Mouse (Mus musculus) ES-E14 (cell line): ENCODE data around the gene Hmgcl. TPM values are rescaled to one million over a fixed set of nuclear protein-coding genes. Genes with fewer than 3 reads are reported as not detected.
A peak's percentile ranks its signal among the peaks of the same experiment; 100 is the strongest.

ENCODE experiments used
- DNase-seq: peaks from one replicate; pipeline ENCODE4 v3.0.0-alpha.2; 2013; ENCODE audit warnings: low read depth, low spot score
- H3K27ac ChIP-seq: 2 replicates; pipeline ENCODE4 v1.5.1; 2012; ENCODE audit warnings: low read depth, mild to moderate bottlenecking, low read length, moderate library complexity, mixed read lengths; ENCODE audit not compliant: poor library complexity, insufficient read depth, severe bottlenecking
- H3K36me3 ChIP-seq: 2 replicates; pipeline ENCODE4 v1.6.1; 2012; ENCODE audit warnings: mild to moderate bottlenecking, low read length, moderate library complexity, mixed read lengths; ENCODE audit not compliant: control insufficient read depth, poor library complexity, insufficient read depth, severe bottlenecking
- H3K4me1 ChIP-seq, 2 experiments: fragments of 150-350 bp in 1 of 2; sonication (generic) in 1 of 2; 2 replicates each; pipeline ENCODE4 v1.6.1; 2012; ENCODE audit warnings: low read length in 2 of 2, mild to moderate bottlenecking in 1 of 2, mixed read lengths in 1 of 2; ENCODE audit not compliant: control insufficient read depth in 2 of 2, insufficient read depth in 2 of 2, poor library complexity in 1 of 2
- H3K4me3 ChIP-seq, 2 experiments: fragments of 150-350 bp in 1 of 2; sonication (generic) in 1 of 2; 2 replicates each; pipeline ENCODE4 v1.5.1; 2012; ENCODE audit warnings: low read length in 2 of 2, low read depth in 1 of 2, mild to moderate bottlenecking in 1 of 2, mixed read lengths in 1 of 2; ENCODE audit not compliant: insufficient read depth in 1 of 2, poor library complexity in 1 of 2, severe bottlenecking in 1 of 2
- H3K9ac ChIP-seq: 2 replicates; pipeline ENCODE4 v1.6.1; 2012; ENCODE audit warnings: low read depth, mild to moderate bottlenecking, low read length, mixed read lengths; ENCODE audit not compliant: poor library complexity, insufficient read depth, severe bottlenecking
- H3K9me3 ChIP-seq: fragments of 150-350 bp; sonication (generic); 2 replicates; pipeline ENCODE4 v1.6.1; 2012; ENCODE audit warnings: low read depth, mild to moderate bottlenecking, low read length; ENCODE audit not compliant: control insufficient read depth, insufficient read depth
- CHD2 ChIP-seq: IDR thresholded peaks from 2 replicates; pipeline ENCODE4 v1.6.1; 2014; ENCODE audit warnings: mild to moderate bottlenecking, low read depth, low read length, inconsistent platforms
- HCFC1 ChIP-seq: IDR thresholded peaks from 2 replicates; pipeline ENCODE4 v1.6.1; 2012; ENCODE audit warnings: low read length, inconsistent platforms, borderline replicate concordance; ENCODE audit not compliant: insufficient read depth
- MAFK ChIP-seq: IDR thresholded peaks from 2 replicates; pipeline ENCODE4 v1.6.1; 2014; ENCODE audit warnings: mild to moderate bottlenecking, low read depth, low read length, inconsistent platforms; ENCODE audit not compliant: insufficient read depth
- ZC3H11A ChIP-seq: IDR thresholded peaks from 2 replicates; pipeline ENCODE4 v1.6.1; 2012; ENCODE audit warnings: low read depth, mild to moderate bottlenecking, inconsistent platforms, low read length, borderline replicate concordance
- ZNF384 ChIP-seq: IDR thresholded peaks from 2 replicates; pipeline ENCODE4 v1.6.1; 2012; ENCODE audit warnings: low read depth, low read length, inconsistent platforms
- in situ Hi-C, 2 experiments: fragments of 600-800 bp; cut with MboI; formaldehyde crosslinking; loops; one replicate each; pipeline ENCODE4 v1.15.1; 2025; ENCODE audit warnings: low sequenced_read_pairs in 2 of 2, inconsistent platforms in 1 of 2; ENCODE audit not compliant: unreplicated experiment in 2 of 2
- total RNA-seq: library from RNA; depleted of rRNA; stranded (reverse); fragments of 300-350 nt; gene quantifications from 2 replicates; pipeline ENCODE4 v1.2.3, GENCODE M21; 2012

The Hmgcl gene
- total RNA-seq, 1 experiment: 15.6 TPM

GRCm38 (mm10) chr4:135964426-135964825 lies 18.2 kb downstream of the Hmgcl start:
- in situ Hi-C loops: no loop called here
- no peak for DNase-seq
- Histone ChIP-seq H3K4me3 (peak overlapping the region; percentile 84 to 100), H3K9me3 (no peaks in the 10 kb centered on the region), H3K27ac (no peak overlapping the region), H3K36me3 (peaks cover 31% of the 10 kb centered on the region), H3K4me1 (peaks cover 0 to 3% of the 10 kb centered on the region in 2 experiments; a peak in 1 of 4 replicates), H3K9ac (peak overlapping the region; percentile 73)
- TF ChIP-seq CHD2 (no peak), ZNF384 (no peak), MAFK (no peak), ZC3H11A (no peak), HCFC1 (no peak)

- H3K4me3 ChIP-seq: no peak overlapping the region
- no peak for DNase-seq
- no peak overlapping the region for H3K27ac ChIP-seq
- H3K36me3 ChIP-seq: peaks cover 33% of the 10 kb centered on the region
- H3K9me3 ChIP-seq: no peaks in the 10 kb centered on the region
- no peak overlapping the region for H3K9ac ChIP-seq
- in situ Hi-C loops: no loop called here
- peaks cover 0 to 3% of the 10 kb centered on the region in 2 experiments; a peak in 1 of 4 replicates for H3K4me1 ChIP-seq
- TF ChIP-seq CHD2 (no peak), ZC3H11A (no peak), HCFC1 (no peak), ZNF384 (no peak), MAFK (no peak)
These were observed 18.9 kb downstream of the Hmgcl start for GRCm38 (mm10) chr4:135965113-135965512.

- in situ Hi-C loops: no loop called here
These were observed 20.0 kb downstream of the Hmgcl start for GRCm38 (mm10) chr4:135966283-135966682.

GRCm38 (mm10) chr4:135967086-135967760 lies 21.0 kb downstream of the Hmgcl start:
- TF ChIP-seq ZNF384 (no peak), CHD2 (no peak), MAFK (no peak)
- no peak overlapping the region for H3K9ac ChIP-seq
- H3K4me3 ChIP-seq: no peak overlapping the region
- peaks cover 33% of the 10 kb centered on the region for H3K36me3 ChIP-seq
- H3K9me3 ChIP-seq: no peaks in the 10 kb centered on the region
- no peak overlapping the region for H3K27ac ChIP-seq
- H3K4me1 ChIP-seq: peaks cover 3 to 9% of the 10 kb centered on the region in 2 experiments; a peak in 1 of 4 replicates
- in situ Hi-C loops: no loop called here
- DNase-seq: no peak

More at GRCm38 (mm10) chr4:135966283-135966682, 20.0 kb downstream of the Hmgcl start:
- DNase-seq: no peak
- peaks cover 1 to 6% of the 10 kb centered on the region in 2 experiments; a peak in 1 of 4 replicates for H3K4me1 ChIP-seq
- H3K36me3 ChIP-seq: peaks cover 33% of the 10 kb centered on the region
- no peak overlapping the region for H3K4me3 ChIP-seq
- TF ChIP-seq ZC3H11A: no peak
- TF ChIP-seq HCFC1: no peak
- TF ChIP-seq ZNF384: no peak
- TF ChIP-seq MAFK: no peak
- TF ChIP-seq CHD2: no peak
- no peak overlapping the region for H3K9ac ChIP-seq
- no peaks in the 10 kb centered on the region for H3K9me3 ChIP-seq
- H3K27ac ChIP-seq: no peak overlapping the region
